Mouse (Mus musculus) adipocyte (in vitro differentiated cells): ENCODE measurements around the gene Abcg4.

Source experiments
- DNase-seq: peaks from one replicate; pipeline ENCODE4 v3.0.0-alpha.2; 2016; ENCODE audit warnings: low spot score

Gene Abcg4

GRCm38 (mm10) chr9:44286256-44286850, 2.1 kb downstream of the Abcg4 start:
- no peak for DNase-seq

- DNase-seq, result no peak
These were observed 5.2 kb downstream of the Abcg4 start for GRCm38 (mm10) chr9:44283183-44283582.

GRCm38 (mm10) chr9:44269973-44270372, 18.4 kb downstream of the Abcg4 start:
- no peak for DNase-seq

- DNase-seq, result no peak
These were observed 19.3 kb downstream of the Abcg4 start for GRCm38 (mm10) chr9:44269077-44269476.

- DNase-seq, result no peak
These were observed 20.0 kb downstream of the Abcg4 start, which contains the start of gene Nlrx1 for GRCm38 (mm10) chr9:44268432-44268831. Gene Nlrx1, minus strand, starts transcription at chr9:44268599.

GRCm38 (mm10) chr9:44268027-44268360, 20.4 kb downstream of the Abcg4 start:
- peak; percentile 54 for DNase-seq

GRCm38 (mm10) chr9:44267319-44268026, 20.9 kb downstream of the Abcg4 start:
- DNase-seq, result peak; percentile 20

GRCm38 (mm10) chr9:44266478-44267226, 21.8 kb downstream of the Abcg4 start:
- peak; percentile 28 for DNase-seq

- DNase-seq, result no peak
These were observed 27.0 kb downstream of the Abcg4 start for GRCm38 (mm10) chr9:44261388-44261787.

- no peak for DNase-seq
These were observed 29.4 kb downstream of the Abcg4 start for GRCm38 (mm10) chr9:44259014-44259413.

- no peak for DNase-seq
These were observed 32.2 kb downstream of the Abcg4 start for GRCm38 (mm10) chr9:44256213-44256612.

GRCm38 (mm10) chr9:44255136-44255521, 33.3 kb downstream of the Abcg4 start:
- no peak for DNase-seq

GRCm38 (mm10) chr9:44254508-44255135, 33.8 kb downstream of the Abcg4 start:
- DNase-seq, result no peak

- DNase-seq, result no peak
These were observed 35.0 kb downstream of the Abcg4 start for GRCm38 (mm10) chr9:44253441-44253840.

- no peak for DNase-seq
These were observed 37.1 kb downstream of the Abcg4 start, which contains the start of gene Pdzd3 for GRCm38 (mm10) chr9:44251314-44251713. Gene Pdzd3, minus strand, starts transcription at chr9:44251471.

GRCm38 (mm10) chr9:44250445-44250844, 38.0 kb downstream of the Abcg4 start:
- no peak for DNase-seq

GRCm38 (mm10) chr9:44249181-44250146, 39.0 kb downstream of the Abcg4 start:
- DNase-seq, result peak; percentile 26

- no peak for DNase-seq
These were observed 40.5 kb downstream of the Abcg4 start for GRCm38 (mm10) chr9:44247907-44248306.

- no peak for DNase-seq
These were observed 44.8 kb downstream of the Abcg4 start for GRCm38 (mm10) chr9:44243621-44244020.

GRCm38 (mm10) chr9:44241418-44241817, 47.0 kb downstream of the Abcg4 start:
- no peak for DNase-seq

- no peak for DNase-seq
These were observed 47.5 kb downstream of the Abcg4 start for GRCm38 (mm10) chr9:44240911-44241310.
